Mouse (Mus musculus) embryonic facial prominence, embryonic 12.5 days (tissue): ENCODE measurements around the gene Sox6. TPM values are rescaled to one million over a fixed set of nuclear protein-coding genes. Genes with fewer than 3 reads are reported as not detected.
A peak's percentile ranks its signal among the peaks of the same experiment; 100 is the strongest.

Experiments used
- ATAC-seq: fragments of 200-750 bp; cut with Nextera tagmentation; 2 replicates; pipeline ENCODE4 v1.8.0; 2017; ENCODE audit not compliant: insufficient number of reproducible peaks, insufficient read depth, low FRiP score, low TSS enrichment
- H3K27ac ChIP-seq: fragments of 300-500 bp; sonication (generic); 2 replicates; pipeline ENCODE4 v1.5.1; 2016; ENCODE audit warnings: mild to moderate bottlenecking
- H3K27me3 ChIP-seq: fragments of 300-500 bp; sonication (generic); 2 replicates; pipeline ENCODE4 v1.6.1; 2016; ENCODE audit warnings: mild to moderate bottlenecking, moderate library complexity
- H3K36me3 ChIP-seq: fragments of 300-500 bp; sonication (generic); 2 replicates; pipeline ENCODE4 v1.6.1; 2016; ENCODE audit warnings: mild to moderate bottlenecking
- H3K4me1 ChIP-seq: fragments of 300-500 bp; sonication (generic); 2 replicates; pipeline ENCODE4 v1.6.1; 2016
- H3K4me2 ChIP-seq: fragments of 300-500 bp; sonication (generic); replicated peaks from 2 replicates; pipeline ENCODE4 v1.6.1; 2016; ENCODE audit warnings: mild to moderate bottlenecking, moderate library complexity
- H3K4me3 ChIP-seq: fragments of 300-500 bp; sonication (generic); 2 replicates; pipeline ENCODE4 v1.5.1; 2016; ENCODE audit warnings: mild to moderate bottlenecking
- H3K9ac ChIP-seq: fragments of 300-500 bp; sonication (generic); 2 replicates; pipeline ENCODE4 v1.6.1; 2016; ENCODE audit warnings: mild to moderate bottlenecking, moderate library complexity
- H3K9me3 ChIP-seq: fragments of 300-500 bp; sonication (generic); 2 replicates; pipeline ENCODE4 v1.6.1; 2016; ENCODE audit warnings: mild to moderate bottlenecking, moderate library complexity
- WGBS: fragments of 180-500 bp; shearing (Covaris S2); methylation state at CpG from one replicate; pipeline ENCODE4 v1.1.7; 2016; 5-methylcytosine and 5-hydroxymethylcytosine counted together
- polyA plus RNA-seq: library from polyadenylated mRNA; unstranded; fragments of >200 nt; fragmentation: Nextera tagmentation; extraction: Ambion mirVana; gene quantifications from 2 replicates; pipeline ENCODE4 v1.2.1, GENCODE M21; 2016

Sox6 gene
- polyA plus RNA-seq, 1 experiment from 2014 or later, result 53.7 TPM

DNA sequence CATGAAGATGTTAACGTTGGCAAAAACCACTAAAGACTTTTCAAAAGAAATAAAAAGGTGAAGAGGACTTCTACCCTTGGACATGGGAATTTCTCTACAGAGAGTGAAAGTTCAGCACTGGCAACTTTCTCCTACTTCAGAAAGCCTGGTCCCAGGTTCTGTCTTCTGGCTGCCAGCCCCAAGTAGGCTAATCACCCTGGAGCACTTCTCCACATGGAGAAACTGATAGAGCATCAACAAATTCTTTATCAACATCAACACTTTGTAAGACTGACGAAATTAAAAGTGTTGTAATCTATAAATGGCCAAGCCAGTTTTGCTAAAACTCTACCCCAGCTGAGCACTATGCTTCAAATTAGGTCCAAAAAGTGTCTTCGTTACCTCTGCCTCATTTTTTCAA, 193.7 kb downstream of the Sox6 start:
- Histone ChIP-seq H3K4me1 (no peaks in the 10 kb centered on the region), H3K27ac (no peak overlapping the region), H3K36me3 (no peaks in the 10 kb centered on the region), H3K9ac (no peak overlapping the region), H3K27me3 (no peaks in the 10 kb centered on the region), H3K9me3 (no peaks in the 10 kb centered on the region), H3K4me3 (no peak overlapping the region), H3K4me2 (no peak overlapping the region)
- WGBS, result 88% methylated on average over 3 of the region's 3 CpGs
- ATAC-seq, result no peak

DNA sequence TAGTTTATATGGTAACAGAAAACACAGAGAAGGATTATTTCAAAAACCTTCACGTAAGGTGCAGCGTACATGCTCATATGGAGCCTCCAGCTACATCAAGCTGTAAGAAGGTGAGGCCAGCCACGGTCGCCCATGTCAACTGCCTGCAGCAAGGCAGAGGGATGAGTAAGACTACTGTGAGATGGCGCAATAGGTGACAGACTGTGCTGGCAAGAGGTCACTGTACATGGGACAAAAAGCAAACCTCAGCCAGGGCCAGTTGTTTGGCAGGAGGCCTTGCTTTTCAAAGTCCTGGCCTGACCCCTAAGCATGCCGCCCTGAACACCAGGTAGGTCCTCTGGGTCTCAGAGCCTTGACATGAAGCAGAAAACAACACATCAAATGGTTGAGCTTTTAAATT, 194.2 kb downstream of the Sox6 start:
- Histone ChIP-seq H3K9ac (no peak overlapping the region), H3K36me3 (no peaks in the 10 kb centered on the region), H3K9me3 (no peaks in the 10 kb centered on the region), H3K4me3 (no peak overlapping the region), H3K27ac (no peak overlapping the region), H3K27me3 (no peaks in the 10 kb centered on the region), H3K4me1 (no peaks in the 10 kb centered on the region), H3K4me2 (no peak overlapping the region)
- 86% methylated on average over 6 of the region's 6 CpGs for WGBS
- no peak for ATAC-seq

DNA sequence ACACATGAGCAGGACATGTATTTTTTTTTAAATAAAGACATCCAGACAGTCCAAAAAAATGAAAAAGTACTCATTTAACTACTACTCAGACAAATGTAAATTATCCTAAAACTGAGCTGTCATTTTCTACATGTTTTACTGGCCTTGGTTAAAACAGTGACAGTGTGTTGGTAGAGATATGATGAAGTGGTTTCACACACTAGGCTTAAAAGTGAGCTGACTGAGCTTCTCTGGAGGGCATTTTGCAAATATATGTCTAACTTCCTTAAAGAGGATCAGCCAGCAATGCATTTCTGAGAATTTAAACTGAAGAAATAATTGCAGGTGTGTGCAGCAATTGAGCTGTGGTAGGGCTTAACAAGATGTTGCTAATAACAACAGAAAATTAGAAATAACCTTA, 196.3 kb downstream of the Sox6 start:
- no peak overlapping the region for H3K4me3 ChIP-seq
- H3K9ac ChIP-seq, result no peak overlapping the region
- no peaks in the 10 kb centered on the region for H3K9me3 ChIP-seq
- H3K27me3 ChIP-seq, result no peaks in the 10 kb centered on the region
- no peaks in the 10 kb centered on the region for H3K36me3 ChIP-seq
- H3K27ac ChIP-seq, result no peak overlapping the region
- no peaks in the 10 kb centered on the region for H3K4me1 ChIP-seq
- no peak overlapping the region for H3K4me2 ChIP-seq
- ATAC-seq, result no peak

DNA sequence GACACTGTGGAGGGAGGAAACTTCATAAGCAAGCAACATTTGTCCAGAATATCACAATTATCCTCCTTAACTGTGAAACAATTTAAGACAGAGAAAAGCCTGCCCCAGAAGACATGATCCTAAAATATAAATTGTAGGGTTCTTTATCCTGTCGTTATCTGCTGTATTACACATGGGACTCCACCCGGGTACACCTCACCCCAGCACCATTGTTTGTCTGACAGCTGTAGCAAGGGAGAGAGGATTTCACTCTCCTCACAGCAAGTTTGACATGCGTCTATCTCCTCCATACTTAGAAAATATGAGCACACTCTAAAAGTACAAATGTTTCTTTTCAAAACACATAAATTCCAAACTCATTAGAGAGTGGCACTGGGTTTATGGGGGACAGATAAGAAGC, 198.0 kb downstream of the Sox6 start:
- 60% methylated on average over 3 of the region's 3 CpGs for WGBS

DNA sequence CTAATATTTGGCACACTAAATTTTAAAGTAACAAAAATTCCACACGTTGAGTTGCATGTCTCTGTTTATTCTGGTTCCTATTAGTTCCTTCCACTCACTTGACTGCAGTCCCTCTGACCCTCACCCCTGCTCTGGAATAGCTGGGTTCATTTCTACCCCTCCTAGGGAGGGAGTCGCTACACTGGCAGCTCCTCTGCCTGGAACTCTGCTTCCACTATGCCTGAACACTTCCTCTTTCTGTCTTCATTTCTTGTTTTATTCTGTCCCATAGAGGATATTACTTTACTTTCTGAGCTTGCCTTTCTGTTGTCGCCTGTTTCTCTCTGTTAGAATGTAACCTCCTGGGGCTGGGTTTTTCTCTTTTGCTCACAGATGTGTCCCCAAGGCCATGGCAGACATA, 203.6 kb downstream of the Sox6 start:
- Histone ChIP-seq H3K9ac (no peak overlapping the region), H3K4me3 (no peak overlapping the region), H3K27ac (no peak overlapping the region), H3K27me3 (no peaks in the 10 kb centered on the region), H3K4me2 (no peak overlapping the region), H3K9me3 (no peaks in the 10 kb centered on the region), H3K4me1 (peaks cover 23% of the 10 kb centered on the region; the same call in 1 of the 2 replicates), H3K36me3 (no peaks in the 10 kb centered on the region)
- WGBS, result 64% methylated on average over 3 of the region's 3 CpGs
- no peak for ATAC-seq

More for the DNA sequence above, 198.0 kb downstream of the Sox6 start:
- H3K9ac ChIP-seq, result no peak overlapping the region
- H3K9me3 ChIP-seq, result no peaks in the 10 kb centered on the region
- no peak for ATAC-seq
- H3K4me2 ChIP-seq, result no peak overlapping the region
- H3K4me3 ChIP-seq, result no peak overlapping the region
- H3K27ac ChIP-seq, result no peak overlapping the region
- no peaks in the 10 kb centered on the region for H3K36me3 ChIP-seq
- no peaks in the 10 kb centered on the region for H3K27me3 ChIP-seq
- H3K4me1 ChIP-seq, result no peaks in the 10 kb centered on the region

DNA sequence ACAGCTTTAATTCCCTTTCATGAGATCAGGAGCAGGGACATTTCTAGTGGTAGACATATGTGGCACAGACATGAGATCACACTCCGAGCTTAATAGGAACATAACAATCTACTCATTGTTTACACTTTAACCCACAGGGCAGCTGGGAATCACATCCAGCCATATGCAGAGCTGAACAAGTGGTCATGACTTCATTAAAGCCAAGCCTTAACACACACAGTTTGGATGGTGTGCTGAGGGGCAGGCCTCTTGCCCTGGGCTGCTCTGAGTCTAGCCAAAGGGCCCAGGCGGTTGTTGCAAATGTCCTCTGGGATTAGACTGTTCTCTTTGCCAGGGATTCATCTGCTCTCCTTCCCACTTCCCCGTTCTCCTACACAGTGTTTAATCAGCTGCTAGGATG, 204.9 kb downstream of the Sox6 start:
- Histone ChIP-seq H3K4me2 (no peak overlapping the region), H3K4me1 (peaks cover 27% of the 10 kb centered on the region; the same call in 1 of the 2 replicates), H3K27ac (0 out of 2 replicates have a peak overlapping the region, but pooled peaks have one; percentile 30), H3K27me3 (no peaks in the 10 kb centered on the region), H3K9ac (no peak overlapping the region), H3K4me3 (no peak overlapping the region), H3K36me3 (no peaks in the 10 kb centered on the region), H3K9me3 (no peaks in the 10 kb centered on the region)
- WGBS, result 24% methylated on average over 3 of the region's 3 CpGs
- no peak for ATAC-seq

DNA sequence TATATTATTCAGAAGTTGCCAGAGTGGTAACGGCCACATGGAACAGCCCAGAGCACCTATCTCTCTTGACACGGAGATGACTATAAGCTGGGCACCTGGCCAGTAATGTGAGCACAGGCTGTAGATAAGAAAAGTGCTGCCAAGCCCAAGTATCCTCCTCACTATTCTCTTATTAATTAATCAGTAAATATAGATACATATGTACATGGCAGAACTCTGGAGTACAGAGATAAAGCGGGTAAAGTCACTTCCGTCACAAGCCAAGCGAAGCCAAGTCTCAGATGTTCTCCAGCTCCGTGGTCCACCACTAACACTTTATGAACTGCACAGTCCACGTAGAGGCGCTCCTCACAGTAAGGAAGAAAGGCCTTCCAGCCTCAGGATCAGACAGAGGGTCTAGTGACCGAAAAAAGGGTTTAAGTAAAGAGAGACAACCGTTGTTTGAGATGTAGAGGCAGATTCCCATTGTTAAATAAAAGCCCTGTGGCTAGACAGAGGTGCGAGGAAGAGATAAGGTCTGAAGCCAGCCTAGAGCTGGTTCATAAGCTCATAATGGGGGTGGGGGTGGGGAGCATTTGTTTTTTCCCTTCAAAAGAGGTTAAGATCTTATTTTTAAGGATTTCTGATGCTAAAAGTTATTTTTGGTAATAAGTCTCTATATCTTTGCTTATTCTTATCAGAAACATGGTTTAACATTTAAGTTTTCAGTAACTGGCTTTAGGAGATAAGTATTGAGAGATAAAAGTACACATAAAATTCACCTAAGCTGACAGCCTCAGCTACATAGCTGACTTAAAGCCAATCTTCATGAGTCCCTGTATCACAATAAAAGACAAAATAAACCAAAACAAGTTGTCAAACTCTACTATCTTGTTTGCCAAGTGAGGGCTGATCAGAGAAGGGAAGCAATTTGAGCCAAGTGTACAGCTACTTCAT, 207.4 kb downstream of the Sox6 start:
- no peak for ATAC-seq
- no peak overlapping the region for H3K4me2 ChIP-seq
- no peak overlapping the region for H3K9ac ChIP-seq
- no peaks in the 10 kb centered on the region for H3K36me3 ChIP-seq
- H3K27me3 ChIP-seq, result no peaks in the 10 kb centered on the region
- H3K4me3 ChIP-seq, result no peak overlapping the region
- peaks cover 28% of the 10 kb centered on the region; the same call in 1 of the 2 replicates for H3K4me1 ChIP-seq
- no peak overlapping the region for H3K27ac ChIP-seq
- H3K9me3 ChIP-seq, result no peaks in the 10 kb centered on the region
- 75% methylated on average over 11 of the region's 11 CpGs for WGBS

DNA sequence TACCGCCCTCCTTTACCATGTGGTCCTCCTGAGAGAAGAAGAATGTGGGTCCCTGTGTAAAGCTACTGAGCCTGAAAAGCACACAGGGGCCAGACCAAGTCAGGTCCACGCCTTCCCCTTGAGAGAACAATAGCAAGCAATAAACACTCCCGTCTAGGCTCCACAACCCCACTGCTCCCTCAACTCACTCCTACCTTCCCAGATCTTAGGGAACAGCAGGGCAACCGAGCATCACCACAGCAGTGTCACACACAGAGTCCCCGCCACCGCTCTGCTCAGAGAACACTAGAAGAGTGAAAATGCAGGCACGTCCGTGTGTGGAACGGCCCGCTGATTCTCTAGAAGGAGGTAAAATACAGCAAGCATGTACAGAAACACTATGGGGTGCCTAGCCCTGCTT, 208.2 kb downstream of the Sox6 start:
- Histone ChIP-seq H3K4me1 (peaks cover 33% of the 10 kb centered on the region; the same call in 1 of the 2 replicates), H3K9me3 (no peaks in the 10 kb centered on the region), H3K27ac (0 out of 2 replicates have a peak overlapping the region, but pooled peaks have one; percentile 36), H3K27me3 (no peaks in the 10 kb centered on the region), H3K4me3 (no peak overlapping the region), H3K4me2 (no peak overlapping the region), H3K9ac (no peak overlapping the region), H3K36me3 (no peaks in the 10 kb centered on the region)
- 48% methylated on average over 10 of the region's 10 CpGs for WGBS
- 0 out of 2 replicates have a peak, but pooled peaks have one; percentile 42 for ATAC-seq

DNA sequence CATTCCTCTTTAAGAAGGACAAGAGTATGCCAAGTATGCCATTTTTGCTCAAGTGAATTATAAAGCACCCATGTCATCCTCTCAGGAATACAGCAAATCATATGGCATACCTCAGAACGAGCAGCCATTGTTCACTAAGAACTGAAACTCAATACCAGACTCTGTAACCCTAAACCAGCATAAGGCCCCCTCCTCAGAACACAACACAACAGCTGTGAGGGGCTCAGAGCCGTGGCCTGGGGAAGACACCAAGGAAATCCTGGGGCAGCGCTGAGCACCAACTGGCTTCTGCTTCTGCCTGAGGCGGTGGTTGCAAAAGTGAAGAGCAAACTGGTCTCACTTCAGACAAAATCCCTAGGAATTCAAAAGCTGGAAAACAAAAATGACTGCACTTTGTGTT, 208.8 kb downstream of the Sox6 start:
- ATAC-seq, result no peak
- no peak overlapping the region for H3K27ac ChIP-seq
- H3K4me1 ChIP-seq, result peaks cover 39% of the 10 kb centered on the region; the same call in 1 of the 2 replicates

DNA sequence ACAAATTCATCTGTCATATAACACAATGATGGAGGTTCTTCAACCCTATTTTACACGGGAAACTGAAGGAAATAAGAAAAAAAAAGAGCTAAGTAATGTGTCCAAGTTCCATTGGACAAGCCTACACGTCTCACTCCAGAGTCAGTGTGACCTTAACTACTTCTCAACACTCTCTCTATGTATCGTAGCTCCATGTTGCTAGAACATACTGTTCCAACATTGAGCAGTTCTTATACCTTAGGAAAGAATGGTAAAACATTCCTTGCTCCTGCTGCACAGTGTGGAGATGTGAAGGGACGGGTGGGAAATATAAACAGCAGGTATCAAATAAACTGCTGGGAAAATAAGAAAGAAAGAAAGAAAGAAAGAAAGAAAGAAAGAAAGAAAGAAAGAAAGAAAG, 209.3 kb downstream of the Sox6 start:
- no peak for ATAC-seq
- no peaks in the 10 kb centered on the region for H3K27me3 ChIP-seq
- no peak overlapping the region for H3K9ac ChIP-seq
- no peaks in the 10 kb centered on the region for H3K9me3 ChIP-seq
- H3K4me3 ChIP-seq, result no peak overlapping the region
- peaks cover 44% of the 10 kb centered on the region; the same call in 1 of the 2 replicates for H3K4me1 ChIP-seq
- no peak overlapping the region for H3K4me2 ChIP-seq
- H3K36me3 ChIP-seq, result no peaks in the 10 kb centered on the region
- 76% methylated on average over 4 of the region's 4 CpGs for WGBS
- H3K27ac ChIP-seq, result no peak overlapping the region

More for the DNA sequence above, 208.8 kb downstream of the Sox6 start:
- Histone ChIP-seq H3K9ac (no peak overlapping the region), H3K9me3 (no peaks in the 10 kb centered on the region), H3K4me3 (no peak overlapping the region), H3K27me3 (no peaks in the 10 kb centered on the region), H3K36me3 (no peaks in the 10 kb centered on the region), H3K4me2 (0 out of 2 replicates have a peak overlapping the region, but pooled peaks have one; percentile 15)
- WGBS, result 9% methylated on average over 4 of the region's 4 CpGs

DNA sequence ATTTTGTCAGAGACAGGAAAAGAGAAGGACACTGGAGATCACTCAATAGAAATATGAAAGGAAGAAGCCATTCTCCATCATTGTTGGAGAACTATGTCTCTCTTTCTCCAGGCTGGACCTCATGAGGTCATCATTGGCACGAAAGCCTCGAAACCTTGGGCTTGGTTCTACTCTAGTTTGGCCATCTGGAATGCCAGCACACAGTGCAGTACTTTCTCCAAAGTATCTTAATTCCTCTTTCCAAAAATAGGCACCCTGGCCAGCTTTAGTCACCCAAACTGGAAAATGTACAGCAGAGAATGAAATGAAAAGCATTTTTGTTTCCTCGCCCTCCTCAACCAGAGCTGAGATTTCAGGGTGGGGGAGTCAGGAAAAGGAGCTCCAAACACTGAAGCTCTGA, 213.3 kb downstream of the Sox6 start:
- Histone ChIP-seq H3K9me3 (no peaks in the 10 kb centered on the region), H3K27ac (0 out of 2 replicates have a peak overlapping the region, but pooled peaks have one; percentile 30), H3K9ac (no peak overlapping the region), H3K4me1 (peaks cover 26% of the 10 kb centered on the region; the same call in 1 of the 2 replicates), H3K4me3 (no peak overlapping the region), H3K27me3 (no peaks in the 10 kb centered on the region), H3K36me3 (no peaks in the 10 kb centered on the region), H3K4me2 (no peak overlapping the region)
- ATAC-seq, result no peak
- WGBS, result 78% methylated on average over 3 of the region's 3 CpGs
